Mouse (Mus musculus) 416B (cell line): ENCODE measurements at regions not wholly inside any gene's neighbourhood (a gene's known extent, or its start where the extent isn't known, plus 50 kb on each side); places are given as distances from the start of the nearest gene placed in this dataset.

Experiments
- DNase-seq: peaks from one replicate; pipeline ENCODE4 v3.0.0; 2011; ENCODE audit warnings: low read depth

GRCm38 (mm10) chr2:108584799-108585198 lies 695.7 kb upstream of the Kif18a start:
- no peak for DNase-seq

- peak; percentile 87 for DNase-seq
Observed at GRCm38 (mm10) chr2:108593555-108593954, 687.0 kb upstream of the Kif18a start.

- no peak for DNase-seq
Observed at GRCm38 (mm10) chr2:108600346-108600745, 680.2 kb upstream of the Kif18a start.

GRCm38 (mm10) chr2:108619580-108619979 lies 661.0 kb upstream of the Kif18a start:
- no peak for DNase-seq

GRCm38 (mm10) chr2:108622367-108623162 lies 658.0 kb upstream of the Kif18a start:
- DNase-seq = no peak

- no peak for DNase-seq
Observed at GRCm38 (mm10) chr2:108635644-108636043, 644.9 kb upstream of the Kif18a start.

GRCm38 (mm10) chr2:108660697-108661388 lies 619.7 kb upstream of the Kif18a start:
- peak; percentile 84 for DNase-seq

GRCm38 (mm10) chr2:108677777-108678380 lies 602.7 kb upstream of the Kif18a start:
- DNase-seq = no peak

- DNase-seq = no peak
Observed at GRCm38 (mm10) chr2:108681574-108681973, 599.0 kb upstream of the Kif18a start.

GRCm38 (mm10) chr2:108686019-108686743 lies 594.4 kb upstream of the Kif18a start:
- peak; percentile 95 for DNase-seq

GRCm38 (mm10) chr2:108690091-108690490 lies 590.4 kb upstream of the Kif18a start:
- DNase-seq = peak; percentile 76

- no peak for DNase-seq
Observed at GRCm38 (mm10) chr2:108691156-108692007, 589.2 kb upstream of the Kif18a start.

- no peak for DNase-seq
Observed at GRCm38 (mm10) chr2:108701308-108701707, 579.2 kb upstream of the Kif18a start.

- no peak for DNase-seq
Observed at GRCm38 (mm10) chr2:108707856-108708855, 572.4 kb upstream of the Kif18a start.

GRCm38 (mm10) chr2:108742079-108742478 lies 538.5 kb upstream of the Kif18a start:
- DNase-seq = no peak

- DNase-seq = no peak
Observed at GRCm38 (mm10) chr2:108743511-108743910, 537.0 kb upstream of the Kif18a start.

GRCm38 (mm10) chr2:108744797-108745196 lies 535.7 kb upstream of the Kif18a start:
- no peak for DNase-seq

- no peak for DNase-seq
Observed at GRCm38 (mm10) chr2:108753494-108754225, 526.9 kb upstream of the Kif18a start.

- DNase-seq = no peak
Observed at GRCm38 (mm10) chr2:108755821-108756220, 524.7 kb upstream of the Kif18a start.
